Mouse (Mus musculus): ENCODE data around the gene Tmem25. TPM values are rescaled to one million over a fixed set of nuclear protein-coding genes. Genes with fewer than 3 reads are reported as not detected.

Gene Tmem25
- polyA plus RNA-seq (2015; fragmentation: Nextera tagmentation; extraction: Ambion mirVana), result 5.9 and 7.0 TPM in 2 replicates

DNA sequence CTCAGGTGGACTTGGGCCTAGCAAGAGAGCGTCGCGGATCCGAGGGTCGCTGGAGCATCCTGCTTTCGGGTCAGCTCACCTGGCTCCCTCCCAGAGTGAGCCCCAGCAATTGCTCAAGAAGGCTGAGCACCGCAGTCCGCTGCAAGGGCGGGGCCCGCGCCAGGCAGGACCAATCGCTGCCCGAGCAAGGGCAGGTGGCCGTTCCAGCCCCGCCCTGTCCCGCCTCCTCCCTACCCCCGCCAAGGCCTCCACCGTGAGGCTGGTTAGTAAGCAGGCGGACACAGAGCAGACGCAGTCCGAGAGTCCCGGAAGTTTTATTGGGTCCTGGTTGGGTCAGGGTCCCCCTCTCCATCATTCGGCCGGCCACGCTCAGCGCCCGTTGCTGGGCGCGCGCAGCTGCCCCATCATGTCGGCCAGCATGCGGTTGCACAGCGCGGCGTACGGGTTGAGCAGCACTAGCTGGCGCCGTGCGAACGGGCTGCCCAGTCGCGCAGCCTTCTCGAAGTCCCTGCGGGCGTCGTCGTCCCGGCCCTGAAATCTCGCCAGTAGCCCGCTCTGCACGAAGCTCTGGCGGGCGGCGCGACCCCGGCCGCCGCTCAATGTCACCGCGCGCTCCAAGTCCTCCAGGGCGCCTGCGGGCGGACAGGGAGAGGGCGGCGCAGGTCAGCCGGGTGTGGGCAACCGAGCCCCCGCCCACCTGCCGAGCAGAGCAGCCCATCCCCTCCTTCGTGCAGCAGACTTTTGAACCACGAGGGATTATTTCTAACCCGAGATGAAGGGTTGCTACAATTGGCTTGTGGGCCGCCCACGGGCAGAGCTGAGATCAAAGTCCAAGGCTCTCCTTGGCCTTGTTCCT is at the start of gene Tmem25:
Gene Tmem25, minus strand, starts transcription at position 206 of the 856 bp plus-strand sequence.
- peak within 1 kb of the TSS; percentile 97 for H3K27ac ChIP-seq (ENCODE audit: low read length)

DNA sequence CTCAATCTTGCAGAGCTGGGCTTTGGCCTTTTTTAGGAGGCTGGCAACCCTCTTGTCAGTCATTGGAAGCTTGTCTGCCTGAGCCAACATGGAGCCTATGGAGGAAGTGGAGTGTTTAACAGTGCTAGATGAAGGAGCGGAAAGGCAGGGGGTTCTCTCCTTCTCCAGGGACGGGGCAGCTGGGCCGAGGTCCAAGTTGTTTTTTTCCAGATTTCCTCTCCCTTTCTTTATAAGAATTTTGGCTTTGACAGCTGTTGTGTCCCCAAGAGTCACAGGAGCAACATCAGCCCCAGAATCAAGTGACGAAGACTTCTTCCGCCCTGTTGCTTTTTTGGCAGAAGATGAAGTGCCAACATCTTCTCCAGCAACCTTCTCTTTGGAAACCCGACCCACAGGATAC is 48.3 kb upstream of the Tmem25 start:
- no peak overlapping the region for H3K9ac ChIP-seq (ENCODE audit: low read depth, low read length)
- ATAC-seq, result no peak
- peaks cover 21% of the 10 kb centered on the region for H3K36me3 ChIP-seq (ENCODE audit: control insufficient read depth, insufficient read depth, low read length)
- WGBS, result 87% methylated on average over 6 of the region's 6 CpGs
- no peak overlapping the region for H3K4me2 ChIP-seq (ENCODE audit: low read depth, low read length)
- no peak overlapping the region for H3K27ac ChIP-seq (ENCODE audit: low read length)
- no peak overlapping the region for H3K4me3 ChIP-seq (ENCODE audit: low read length)
- no peaks in the 10 kb centered on the region for H3K27me3 ChIP-seq (replicated peaks; ENCODE audit: control insufficient read depth, insufficient read depth, low read length)
- H3K9me3 ChIP-seq (ENCODE audit: control insufficient read depth, low read length), result no peaks in the 10 kb centered on the region
- H3K4me1 ChIP-seq (ENCODE audit: control insufficient read depth, insufficient read depth, low read length), result no peaks in the 10 kb centered on the region

More for the DNA sequence above, at the start of gene Tmem25:
- Histone ChIP-seq H3K9me3 (ENCODE audit: control insufficient read depth, low read length) (no peaks in the 10 kb centered on the region), H3K9ac (ENCODE audit: low read depth, low read length) (peak within 1 kb of the TSS; percentile 80), H3K27me3 (replicated peaks; ENCODE audit: control insufficient read depth, insufficient read depth, low read length) (no peaks in the 10 kb centered on the region), H3K4me2 (ENCODE audit: low read depth, low read length) (peak within 1 kb of the TSS; percentile 94), H3K4me3 (ENCODE audit: low read length) (peak within 1 kb of the TSS; percentile 68), H3K36me3 (ENCODE audit: control insufficient read depth, insufficient read depth, low read length) (no peaks in the 10 kb centered on the region), H3K4me1 (ENCODE audit: control insufficient read depth, insufficient read depth, low read length) (peaks cover 17% of the 10 kb centered on the region)
- peak; percentile 97 for ATAC-seq
- under 1% methylated on average over 75 of the region's 75 CpGs for WGBS

DNA sequence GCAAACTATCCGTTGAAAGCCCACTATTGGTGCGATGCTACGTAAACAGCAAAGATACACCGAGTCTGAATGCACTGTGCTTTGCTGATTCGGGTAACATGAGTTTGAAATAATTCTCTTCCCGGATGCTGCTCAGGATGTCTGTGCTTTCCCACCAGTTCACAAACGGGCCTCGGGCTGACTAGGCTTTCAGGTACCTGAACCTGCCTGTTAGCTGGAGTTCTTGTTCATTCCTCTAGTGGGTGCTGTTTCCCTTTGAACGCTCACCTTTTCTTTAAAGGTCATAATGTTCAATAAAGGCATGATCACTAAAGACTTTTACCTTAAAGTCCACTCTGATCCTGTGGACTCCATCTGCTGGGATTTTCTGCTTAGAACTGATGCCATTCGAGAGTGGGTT is 42.1 kb upstream of the Tmem25 start:
- H3K36me3 ChIP-seq (ENCODE audit: control insufficient read depth, insufficient read depth, low read length), result peaks cover 20% of the 10 kb centered on the region
- ATAC-seq, result no peak
- WGBS, result 86% methylated on average over 10 of the region's 10 CpGs

DNA sequence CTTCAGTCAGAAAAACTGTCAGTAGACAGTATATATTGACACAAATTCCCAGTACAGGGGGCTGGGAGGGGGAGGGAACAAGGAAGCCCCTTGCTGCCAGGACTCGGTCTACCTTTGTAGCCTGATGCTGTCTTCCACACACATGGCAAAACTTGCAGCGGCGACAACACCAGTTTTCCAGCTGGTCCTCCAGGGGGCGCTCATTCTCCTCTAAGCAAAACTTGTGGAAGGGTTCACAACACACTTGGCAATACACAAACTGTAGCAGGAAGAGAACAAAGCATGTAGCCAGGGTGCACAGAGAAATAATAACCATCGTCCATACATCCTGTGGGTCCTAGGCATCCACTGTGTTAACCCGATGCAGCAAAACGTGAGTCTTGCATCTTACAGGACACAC is 37.3 kb upstream of the Tmem25 start:
- Histone ChIP-seq H3K27me3 (replicated peaks; ENCODE audit: control insufficient read depth, insufficient read depth, low read length) (no peaks in the 10 kb centered on the region), H3K4me3 (ENCODE audit: low read length) (no peak overlapping the region), H3K27ac (ENCODE audit: low read length) (no peak overlapping the region), H3K4me1 (ENCODE audit: control insufficient read depth, insufficient read depth, low read length) (no peaks in the 10 kb centered on the region), H3K36me3 (ENCODE audit: control insufficient read depth, insufficient read depth, low read length) (peaks cover 27% of the 10 kb centered on the region), H3K9ac (ENCODE audit: low read depth, low read length) (no peak overlapping the region), H3K9me3 (ENCODE audit: control insufficient read depth, low read length) (no peaks in the 10 kb centered on the region), H3K4me2 (ENCODE audit: low read depth, low read length) (no peak overlapping the region)
- 46% methylated on average over 7 of the region's 7 CpGs for WGBS
- ATAC-seq, result no peak

More for the DNA sequence above, 42.1 kb upstream of the Tmem25 start:
- Histone ChIP-seq H3K9me3 (ENCODE audit: control insufficient read depth, low read length) (no peaks in the 10 kb centered on the region), H3K27ac (ENCODE audit: low read length) (no peak overlapping the region), H3K4me1 (ENCODE audit: control insufficient read depth, insufficient read depth, low read length) (no peaks in the 10 kb centered on the region), H3K27me3 (replicated peaks; ENCODE audit: control insufficient read depth, insufficient read depth, low read length) (no peaks in the 10 kb centered on the region), H3K9ac (ENCODE audit: low read depth, low read length) (no peak overlapping the region), H3K4me3 (ENCODE audit: low read length) (no peak overlapping the region), H3K4me2 (ENCODE audit: low read depth, low read length) (no peak overlapping the region)

DNA sequence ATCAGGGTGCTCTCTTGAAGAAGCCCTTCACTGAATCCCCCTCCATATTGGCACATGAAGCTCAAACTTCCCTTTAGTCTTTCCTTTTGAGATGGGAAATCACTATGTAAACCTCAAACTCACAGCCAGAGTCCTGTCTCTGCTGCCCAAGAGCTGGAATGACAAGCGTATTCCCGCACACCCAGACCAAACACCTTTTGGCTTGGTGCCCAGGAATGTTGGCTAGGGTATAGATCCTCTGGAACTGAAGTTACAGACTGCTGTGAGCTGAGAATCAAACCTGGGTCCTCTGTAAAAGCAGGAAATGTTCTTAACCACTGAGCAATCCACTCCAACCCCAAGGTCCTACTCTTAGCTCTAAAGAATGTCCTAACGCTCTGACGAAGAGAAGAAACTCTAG is 33.2 kb upstream of the Tmem25 start:
- H3K4me3 ChIP-seq (ENCODE audit: low read length), result no peak overlapping the region
- H3K9me3 ChIP-seq (ENCODE audit: control insufficient read depth, low read length), result no peaks in the 10 kb centered on the region
- H3K4me2 ChIP-seq (ENCODE audit: low read depth, low read length), result no peak overlapping the region
- H3K27me3 ChIP-seq (replicated peaks; ENCODE audit: control insufficient read depth, insufficient read depth, low read length), result no peaks in the 10 kb centered on the region
- no peak for ATAC-seq
- no peaks in the 10 kb centered on the region for H3K4me1 ChIP-seq (ENCODE audit: control insufficient read depth, insufficient read depth, low read length)
- no peak overlapping the region for H3K9ac ChIP-seq (ENCODE audit: low read depth, low read length)
- 74% methylated on average over 4 of the region's 4 CpGs for WGBS
- peaks cover 30% of the 10 kb centered on the region for H3K36me3 ChIP-seq (ENCODE audit: control insufficient read depth, insufficient read depth, low read length)
- no peak overlapping the region for H3K27ac ChIP-seq (ENCODE audit: low read length)

DNA sequence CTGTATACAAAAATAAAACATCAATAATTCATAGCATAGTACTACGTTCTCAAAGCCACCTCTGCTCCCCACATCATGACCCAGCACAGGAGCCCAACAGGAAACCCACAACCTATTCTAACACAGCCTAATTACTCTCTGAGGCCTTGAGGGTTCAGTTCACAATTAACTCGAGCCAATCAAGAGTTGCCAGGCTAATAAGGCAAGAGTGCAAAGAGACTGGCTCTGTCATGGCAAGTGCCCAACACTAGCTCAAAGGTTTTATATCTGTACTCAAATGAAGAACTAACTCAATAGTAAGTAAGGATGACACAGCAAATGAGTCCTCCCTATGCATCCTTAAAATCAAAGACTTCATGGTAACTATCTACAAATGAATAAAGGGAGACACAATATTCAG is 31.4 kb upstream of the Tmem25 start:
- Histone ChIP-seq H3K4me1 (ENCODE audit: control insufficient read depth, insufficient read depth, low read length) (no peaks in the 10 kb centered on the region), H3K27ac (ENCODE audit: low read length) (no peak overlapping the region), H3K9ac (ENCODE audit: low read depth, low read length) (no peak overlapping the region), H3K4me3 (ENCODE audit: low read length) (no peak overlapping the region), H3K9me3 (ENCODE audit: control insufficient read depth, low read length) (no peaks in the 10 kb centered on the region), H3K36me3 (ENCODE audit: control insufficient read depth, insufficient read depth, low read length) (peaks cover 40% of the 10 kb centered on the region), H3K27me3 (replicated peaks; ENCODE audit: control insufficient read depth, insufficient read depth, low read length) (no peaks in the 10 kb centered on the region), H3K4me2 (ENCODE audit: low read depth, low read length) (no peak overlapping the region)
- no peak for ATAC-seq
- WGBS, result 87% methylated on average over 2 of the region's 2 CpGs

DNA sequence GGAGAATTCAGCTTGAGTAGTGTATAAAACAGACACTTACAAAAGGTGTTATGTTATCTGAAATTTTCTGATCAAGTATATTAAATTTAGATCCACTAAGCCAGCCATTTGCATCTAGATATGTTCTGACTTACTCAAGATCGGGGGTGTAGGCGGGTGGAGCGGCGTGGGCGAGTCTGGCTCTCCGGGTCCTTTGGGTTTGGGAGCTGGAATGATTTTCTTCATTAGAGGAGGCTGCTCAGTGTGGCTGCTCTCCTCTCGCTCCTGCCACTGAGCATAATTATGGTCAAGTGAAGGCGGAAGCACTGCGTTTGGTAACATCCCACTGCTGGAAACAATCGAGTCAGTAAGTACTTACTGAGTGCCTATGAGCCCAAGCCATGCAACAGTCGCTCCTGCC is 29.8 kb upstream of the Tmem25 start:
- no peak for ATAC-seq
- WGBS, result 96% methylated on average over 11 of the region's 11 CpGs

DNA sequence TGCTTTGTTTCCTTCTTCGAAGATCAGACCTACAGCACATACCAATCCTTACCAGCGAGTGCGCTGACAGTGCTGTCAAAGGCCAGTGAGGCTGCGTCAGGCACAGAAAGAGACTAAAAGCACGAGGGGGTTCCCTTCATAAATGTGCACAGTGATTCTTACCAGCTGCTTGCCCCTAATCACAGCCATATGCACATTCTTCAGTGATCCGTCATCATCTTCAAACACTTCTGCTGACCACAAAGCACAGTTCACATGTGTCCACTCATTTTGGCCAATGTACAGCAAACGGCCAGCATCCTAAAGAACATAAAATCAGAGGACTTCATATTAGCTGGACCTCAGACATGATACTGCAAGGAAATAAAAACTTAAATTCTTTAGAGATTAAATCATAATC is 27.6 kb upstream of the Tmem25 start:
- 90% methylated on average over 7 of the region's 7 CpGs for WGBS
- no peak for ATAC-seq

More for the DNA sequence above, 29.8 kb upstream of the Tmem25 start:
- peaks cover 39% of the 10 kb centered on the region for H3K36me3 ChIP-seq (ENCODE audit: control insufficient read depth, insufficient read depth, low read length)
- H3K4me3 ChIP-seq (ENCODE audit: low read length), result no peak overlapping the region
- no peak overlapping the region for H3K9ac ChIP-seq (ENCODE audit: low read depth, low read length)
- H3K27ac ChIP-seq (ENCODE audit: low read length), result no peak overlapping the region
- H3K9me3 ChIP-seq (ENCODE audit: control insufficient read depth, low read length), result no peaks in the 10 kb centered on the region
- no peaks in the 10 kb centered on the region for H3K4me1 ChIP-seq (ENCODE audit: control insufficient read depth, insufficient read depth, low read length)
- no peak overlapping the region for H3K4me2 ChIP-seq (ENCODE audit: low read depth, low read length)
- H3K27me3 ChIP-seq (replicated peaks; ENCODE audit: control insufficient read depth, insufficient read depth, low read length), result no peaks in the 10 kb centered on the region

DNA sequence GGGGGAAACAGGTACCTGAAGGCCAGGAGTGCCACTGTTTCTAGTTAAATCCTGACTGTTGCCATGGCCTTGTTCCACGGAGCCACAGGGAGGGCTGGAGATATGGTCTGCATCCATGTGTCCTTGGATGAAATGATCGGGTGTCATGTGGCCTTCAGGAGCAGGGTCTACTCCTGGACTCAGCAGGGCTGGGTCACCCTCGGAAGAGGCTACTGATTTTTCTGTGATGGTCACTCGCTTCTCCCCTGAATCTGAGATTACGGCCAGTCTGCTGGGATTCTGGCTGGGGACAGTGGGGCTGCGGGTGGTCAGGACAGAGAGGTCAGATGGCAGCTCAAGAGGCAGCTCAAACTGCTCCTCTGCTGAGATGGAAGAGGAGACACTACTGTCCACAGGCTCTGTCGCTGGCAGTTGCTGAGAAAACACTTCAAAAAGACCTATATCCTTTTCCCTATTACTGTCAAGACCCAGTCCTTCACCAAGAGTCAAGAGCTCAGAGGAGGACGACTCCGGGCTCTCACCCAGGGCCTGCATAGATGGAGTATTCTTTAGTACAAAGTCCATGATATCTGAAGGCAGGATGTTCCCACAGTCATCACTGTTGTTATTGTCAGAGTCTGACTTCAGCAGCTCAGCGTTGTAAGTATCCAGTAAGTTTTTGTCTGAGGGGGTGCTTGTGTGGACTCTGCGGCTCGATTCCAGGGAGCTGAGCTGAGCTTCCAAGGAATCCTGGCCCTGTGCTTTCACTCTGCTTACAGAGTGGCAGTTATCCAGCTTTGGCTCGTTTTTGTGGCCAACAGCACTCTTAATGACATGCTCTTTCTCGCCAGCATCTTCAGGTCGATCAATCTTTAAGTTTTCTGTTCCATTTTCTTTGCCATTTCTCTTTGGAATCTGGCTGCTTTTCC is 21.1 kb upstream of the Tmem25 start:
- WGBS, result 91% methylated on average over 15 of the region's 15 CpGs
- ATAC-seq, result no peak
- Histone ChIP-seq H3K9me3 (ENCODE audit: control insufficient read depth, low read length) (no peaks in the 10 kb centered on the region), H3K27ac (ENCODE audit: low read length) (no peak overlapping the region), H3K9ac (ENCODE audit: low read depth, low read length) (no peak overlapping the region), H3K4me2 (ENCODE audit: low read depth, low read length) (no peak overlapping the region), H3K4me3 (ENCODE audit: low read length) (no peak overlapping the region), H3K27me3 (replicated peaks; ENCODE audit: control insufficient read depth, insufficient read depth, low read length) (no peaks in the 10 kb centered on the region), H3K4me1 (ENCODE audit: control insufficient read depth, insufficient read depth, low read length) (no peaks in the 10 kb centered on the region), H3K36me3 (ENCODE audit: control insufficient read depth, insufficient read depth, low read length) (peaks cover 54% of the 10 kb centered on the region)

More for the DNA sequence above, 27.6 kb upstream of the Tmem25 start:
- Histone ChIP-seq H3K9me3 (ENCODE audit: control insufficient read depth, low read length) (no peaks in the 10 kb centered on the region), H3K4me3 (ENCODE audit: low read length) (no peak overlapping the region), H3K27ac (ENCODE audit: low read length) (no peak overlapping the region), H3K27me3 (replicated peaks; ENCODE audit: control insufficient read depth, insufficient read depth, low read length) (no peaks in the 10 kb centered on the region), H3K9ac (ENCODE audit: low read depth, low read length) (no peak overlapping the region), H3K36me3 (ENCODE audit: control insufficient read depth, insufficient read depth, low read length) (peaks cover 41% of the 10 kb centered on the region), H3K4me1 (ENCODE audit: control insufficient read depth, insufficient read depth, low read length) (no peaks in the 10 kb centered on the region), H3K4me2 (ENCODE audit: low read depth, low read length) (no peak overlapping the region)
